24 mouse cellular contexts compared by ENCODE assay signal in genomic region chr17:50310148-50310802, GRCm38 (mm10). TPM values are rescaled to one million over a fixed set of nuclear protein-coding genes. Genes with fewer than 3 reads are reported as not detected.
DNase-seq lines count a peak whose midpoint lies in the region; ATAC-seq and TF ChIP-seq lines count a peak whose summit lies in the region.
"Had no signal": no experiment of that assay in that cellular context is flagged by ENCODE, and none has a peak within 500 bp of the region (broad histone marks: within the 10 kb centered on the region; RNA-seq: fewer than 3 reads in every experiment).

No protein-coding gene starts in this region.

- H3K36me3 ChIP-seq in lung, embryonic 14.5 days (ENCODE audit: insufficient read depth), result no peaks in the 10 kb centered on the region
- H3K36me3 ChIP-seq: embryonic facial prominence, embryonic 12.5 days; hindbrain, embryonic 10.5 days; limb, embryonic 12.5 days; liver, embryonic 12.5 days; midbrain, embryonic 12.5 days had no signal

- no peak for TF ChIP-seq CTCF in lung, embryonic 14.5 days (IDR thresholded peaks at IDR 0.05; ENCODE audit: low read depth)

- WGBS in lung, embryonic 14.5 days, result 37% methylated on average over 10 of the region's 10 CpGs

- H3K4me1 ChIP-seq in lung, embryonic 14.5 days (ENCODE audit: insufficient read depth), result no peaks in the 10 kb centered on the region
- H3K4me1 ChIP-seq: embryonic facial prominence, embryonic 12.5 days; limb, embryonic 12.5 days; midbrain, embryonic 12.5 days had no signal

- H3K9ac ChIP-seq in lung, embryonic 14.5 days, result no peak overlapping the region
- H3K9ac ChIP-seq: embryonic facial prominence, embryonic 12.5 days; forebrain, postnatal 0 days; limb, embryonic 12.5 days; liver, embryonic 12.5 days; midbrain, embryonic 12.5 days had no signal

- peak; percentile 21; the same call in 1 of the 2 replicates for ATAC-seq in lung, embryonic 14.5 days (ENCODE audit: insufficient read depth)
- ATAC-seq: forebrain, postnatal 0 days; hindbrain, postnatal 0 days; intestine, embryonic 16.5 days; liver, embryonic 12.5 days; lung, postnatal 0 days had no signal

- no peak overlapping the region for H3K4me2 ChIP-seq in lung, embryonic 14.5 days
- H3K4me2 ChIP-seq: embryonic facial prominence, embryonic 12.5 days; limb, embryonic 12.5 days; liver, embryonic 12.5 days; midbrain, embryonic 12.5 days had no signal

- no peak overlapping the region for H3K27ac ChIP-seq in lung, embryonic 14.5 days (ENCODE audit: low read depth)
- H3K27ac ChIP-seq: embryonic facial prominence, embryonic 12.5 days; hindbrain, embryonic 10.5 days; hindbrain, postnatal 0 days; limb, embryonic 12.5 days; liver, embryonic 12.5 days; midbrain, embryonic 12.5 days had no signal

- H3K4me3 ChIP-seq in lung, embryonic 14.5 days (ENCODE audit: low read depth, low read length), result no peak overlapping the region
- H3K4me3 ChIP-seq: embryonic facial prominence, embryonic 12.5 days; hindbrain, embryonic 10.5 days; limb, embryonic 12.5 days; liver, embryonic 12.5 days; midbrain, embryonic 12.5 days had no signal

- H3K27me3 ChIP-seq in lung, embryonic 14.5 days (ENCODE audit: insufficient read depth, low read length), result no peaks in the 10 kb centered on the region
- H3K27me3 ChIP-seq: embryonic facial prominence, embryonic 12.5 days; limb, embryonic 12.5 days; liver, embryonic 12.5 days; midbrain, embryonic 12.5 days had no signal

- DNase-seq in lung, embryonic 14.5 days, result peak; percentile 20
- no peak for DNase-seq in lung, postnatal 14 days
- peak; percentile 38 for DNase-seq in 416B (ENCODE audit: low read depth)
- DNase-seq in CD4-positive helper T cell, adult 2 months (ENCODE audit: low read depth, low spot score), result peak; percentile 21
- DNase-seq in naive thymus-derived CD4-positive, alpha-beta T cell, adult 2 months (ENCODE audit: low read depth), result peak; percentile 34
- no peak for DNase-seq in frontal cortex, postnatal 10 days (ENCODE audit: low spot score in 2 of 2)
- no peak for DNase-seq in embryo, embryonic 11 days
- DNase-seq: adrenal gland, postnatal 36 days; cerebellum, adult 9-11 months; forebrain, postnatal 0 days; gastrocnemius, postnatal 25 days; kidney, postnatal 36 days; layer of hippocampus, postnatal 36 days had no signal

- no peaks in the 10 kb centered on the region for H3K9me3 ChIP-seq in lung, embryonic 14.5 days (ENCODE audit: low read depth, low read length)
- H3K9me3 ChIP-seq: embryonic facial prominence, embryonic 12.5 days; hindbrain, embryonic 10.5 days; limb, embryonic 12.5 days; liver, embryonic 12.5 days; midbrain, embryonic 12.5 days had no signal

RNA-seq across cellular contexts. Expression of gene Dazl, which starts 16.8 kb away (rescaled TPM):
- 0.30 TPM in 1 of 2 replicates, not detected in the other for polyA plus RNA-seq in lung, embryonic 14.5 days (2014; fragmentation: Nextera tagmentation; extraction: Ambion mirVana)
- polyA plus RNA-seq: forebrain, embryonic 11.5 days; hindbrain, embryonic 10.5 days; kidney, embryonic 14.5 days; limb, embryonic 12.5 days; lung, postnatal 0 days; neural tube, embryonic 11.5 days had no signal

Comparison
In these comparisons a context has a peak if more than half of its experiments do, and no peak if none do; other contexts are left out.
1. DNase-seq: peak in lung, embryonic 14.5 days (single experiment), 416B (single experiment), CD4-positive helper T cell, adult 2 months (single experiment) and naive thymus-derived CD4-positive, alpha-beta T cell, adult 2 months (single experiment); none in lung, postnatal 14 days (single experiment), frontal cortex, postnatal 10 days (0 of 2) and embryo, embryonic 11 days (single experiment).